Mouse (Mus musculus) left cerebral cortex, postnatal 36 days (tissue): ENCODE data around the gene Ear6. TPM values are rescaled to one million over a fixed set of nuclear protein-coding genes. Genes with fewer than 3 reads are reported as not detected.

ENCODE experiments used
- DNase-seq, 2 experiments: peaks; one replicate each; pipeline ENCODE4 v3.0.0; 2021 to 2022; ENCODE audit warnings: low spot score in 2 of 2, mixed read lengths in 1 of 2
- intact Hi-C: fragments of 180-260 bp; cut with DNase I; formaldehyde crosslinking; loops from one replicate; pipeline ENCODE4 v1.15.1; 2025
- microRNA-seq: library from miRNA; unstranded; fragments of <30 nt; microRNA quantifications from one replicate; pipeline ENCODE4 v1.2.0, GENCODE M21; 2022
- total RNA-seq, 2 experiments: library from RNA; stranded (reverse); gene quantifications; 2 replicates each; pipeline ENCODE4 v1.2.3; 2021

The Ear6 gene
- total RNA-seq, 2 experiments from 2014 or later = not detected

- no peak for DNase-seq
- intact Hi-C loops = no loop called here
Observed at GRCm38 (mm10) chr14:51892191-51892939, 38.9 kb downstream of the Ear6 start, which contains the start of gene Slc39a2. Gene Slc39a2, plus strand, starts transcription at chr14:51892889.

GRCm38 (mm10) chr14:51893094-51893794, 39.7 kb downstream of the Ear6 start:
- intact Hi-C loops = no loop called here
- no peak for DNase-seq

- intact Hi-C loops = no loop called here
Observed at GRCm38 (mm10) chr14:51893809-51894208, 40.3 kb downstream of the Ear6 start.

DNA sequence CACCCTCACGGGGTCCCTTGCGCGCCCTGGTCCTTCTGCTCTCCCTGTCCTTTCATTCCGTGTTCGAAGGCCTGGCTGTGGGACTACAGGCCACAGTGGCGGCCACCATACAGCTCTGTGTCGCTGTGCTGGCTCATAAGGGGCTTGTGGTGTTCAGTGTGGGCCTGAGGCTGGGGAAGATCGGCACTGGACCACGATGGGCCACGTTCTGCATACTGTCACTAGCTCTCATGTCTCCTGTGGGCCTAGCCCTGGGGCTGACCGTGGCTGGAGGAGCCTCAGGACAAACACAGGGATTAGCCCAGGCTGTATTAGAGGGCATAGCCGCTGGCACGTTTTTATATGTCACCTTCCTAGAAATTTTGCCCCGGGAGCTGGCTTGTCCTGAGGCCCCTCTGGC, 41.6 kb downstream of the Ear6 start:
- no peak for DNase-seq
- intact Hi-C loops = no loop called here

More at GRCm38 (mm10) chr14:51893809-51894208, 40.3 kb downstream of the Ear6 start:
- DNase-seq = no peak

DNA sequence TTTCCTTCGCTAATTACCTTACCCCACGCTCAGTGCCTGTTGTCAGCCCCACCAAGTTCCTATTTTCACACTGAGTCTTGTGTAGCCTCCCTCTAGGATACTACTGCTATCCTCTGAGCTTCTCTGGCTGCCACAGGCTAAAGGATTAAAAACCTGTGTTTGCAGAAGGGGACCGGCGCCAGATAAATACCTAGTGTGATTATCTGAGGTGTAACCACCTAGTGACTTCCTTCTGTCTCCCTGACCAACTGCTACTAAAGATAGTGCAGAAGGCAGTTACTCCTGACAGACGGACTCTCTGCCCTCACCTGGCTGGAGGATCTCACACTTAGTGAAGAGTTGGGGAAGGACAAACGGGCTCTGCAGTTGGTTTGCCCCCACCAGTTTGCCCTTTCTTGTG, 42.5 kb downstream of the Ear6 start:
- DNase-seq = no peak
- intact Hi-C loops = no loop called here

DNA sequence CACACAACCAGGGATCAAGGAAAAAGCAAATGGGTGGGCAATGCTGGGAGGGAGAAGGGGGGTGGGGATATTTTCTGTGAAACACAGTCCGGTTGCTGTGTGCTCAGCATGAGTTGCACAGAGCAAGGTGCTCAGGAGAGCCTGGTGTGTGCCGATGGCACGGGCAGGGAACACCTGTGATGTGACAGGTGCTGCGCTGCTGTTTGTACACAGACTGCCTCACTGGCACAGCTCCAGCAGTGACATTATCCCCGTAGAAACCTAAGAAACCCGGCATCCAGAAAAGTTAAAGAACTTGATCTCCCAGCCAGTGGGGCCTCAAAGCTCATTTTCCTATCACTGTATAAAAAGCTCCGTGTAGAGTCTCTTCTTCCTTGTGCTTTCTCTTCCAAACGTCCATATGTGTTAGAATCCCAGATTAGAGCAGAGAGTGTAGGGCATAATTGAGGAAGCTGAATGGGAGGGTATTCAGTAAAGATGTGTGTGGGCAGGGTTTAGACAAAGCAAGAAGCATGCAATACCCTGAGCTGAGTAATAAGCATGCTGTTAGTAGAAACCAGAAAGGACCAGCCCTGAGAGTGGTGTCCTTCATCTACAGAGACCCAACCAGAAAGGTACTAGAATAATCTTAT, 43.2 kb downstream of the Ear6 start:
- DNase-seq = no peak
- intact Hi-C loops = no loop called here

DNA sequence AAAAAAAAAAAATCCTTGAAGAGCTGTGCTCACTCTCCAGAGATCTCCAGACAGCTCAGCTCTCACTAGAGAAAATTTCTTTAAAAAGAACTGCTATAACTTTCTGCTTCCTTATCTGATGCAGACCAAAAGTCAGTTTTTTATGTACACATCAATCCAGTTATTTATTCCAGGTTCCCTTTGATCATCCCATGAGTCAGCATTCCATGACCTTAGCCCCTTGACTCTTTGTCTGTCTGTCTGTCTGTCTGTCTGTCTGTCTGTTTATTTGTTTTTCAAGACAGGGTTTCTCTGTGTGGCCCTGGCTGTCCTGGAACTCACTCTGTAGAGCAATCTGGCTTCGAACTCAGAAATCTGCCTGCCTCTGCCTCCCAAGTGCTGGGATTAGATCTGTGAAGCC, 45.9 kb downstream of the Ear6 start:
- DNase-seq = no peak
- intact Hi-C loops = no loop called here

DNA sequence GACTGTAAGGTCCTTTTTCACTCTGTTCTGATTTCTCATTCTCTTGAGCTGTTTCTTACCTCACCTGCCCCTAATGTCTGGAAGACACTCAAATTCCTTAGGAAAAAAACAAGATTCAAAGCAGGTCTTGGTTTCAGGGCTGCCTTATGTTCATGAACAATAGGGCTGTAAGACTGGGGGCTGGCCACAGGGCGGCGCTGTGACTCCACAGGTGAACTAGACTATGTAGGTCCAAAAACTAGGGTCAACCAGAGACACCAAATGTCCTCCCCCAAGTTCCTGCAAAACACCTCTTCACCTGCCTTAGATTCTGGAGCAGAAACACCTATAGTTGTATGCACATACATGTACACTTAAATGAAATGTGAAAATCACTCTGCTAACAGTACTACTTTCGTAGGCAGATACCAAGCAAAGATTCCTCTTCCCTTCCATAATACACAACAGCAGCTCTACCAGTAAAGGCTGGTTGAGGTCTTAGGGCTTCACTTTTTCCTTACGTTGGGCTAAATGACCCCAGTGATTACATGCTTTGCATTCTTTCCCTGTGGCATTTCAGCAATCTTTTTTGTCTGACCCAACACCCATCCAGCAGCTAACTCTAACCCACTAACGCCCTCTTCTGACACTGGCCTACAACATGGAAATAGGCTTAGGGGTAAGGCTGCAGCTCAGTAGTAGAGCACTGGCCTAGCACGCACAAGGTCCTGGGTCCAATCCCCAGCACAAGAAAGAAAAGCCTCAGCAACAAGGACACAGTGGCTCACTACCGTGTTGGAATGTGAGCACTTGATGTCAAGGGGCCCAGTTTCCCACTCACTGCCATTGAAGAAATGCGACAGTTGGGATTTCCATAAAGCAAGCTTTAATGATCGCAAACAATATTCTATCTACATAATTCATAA, 49.6 kb downstream of the Ear6 start:
- intact Hi-C loops = loop anchor here (2.0 to 10.0 kb wide), 5 partner anchors 28 to 292 kb away; partner anchors contain the start of genes Arhgef40, Supt16 and Zfp219
- DNase-seq = peak; percentile 54 to 73

GRCm38 (mm10) chr14:51903782-51904181, 50.3 kb downstream of the Ear6 start:
- DNase-seq = no peak
- intact Hi-C loops = loop anchor here (2.0 to 10.0 kb wide), 5 partner anchors 27 to 291 kb away; partner anchors contain the start of genes Arhgef40, Supt16 and Zfp219

Small RNAs within 50 kb of the gene (microRNA-seq; reads per million reads assigned to microRNA genes)
- not detected for gene Gm27375

Other genes starting within 250 kb of the Ear6 start
- not detected for gene Gm17078, start 242.4 kb upstream of the Ear6 start, total RNA-seq
- gene Gm4181, start 218.0 kb upstream of the Ear6 start, total RNA-seq = not detected
- not detected for gene Gm17079, start 158.2 kb upstream of the Ear6 start, total RNA-seq
- not detected for gene Gm5800, start 136.5 kb upstream of the Ear6 start, total RNA-seq
- not detected for gene Ang4, start 80.1 kb upstream of the Ear6 start, total RNA-seq
- gene AY358078, start 53.7 kb upstream of the Ear6 start, total RNA-seq = not detected
- 10 to 100 TPM; 23.6 to 45.2 TPM for gene Mettl17, start 31.1 kb downstream of the Ear6 start, total RNA-seq
- 1 to 10 TPM; 2.6 to 8.1 TPM for gene Slc39a2, start 39.2 kb downstream of the Ear6 start, total RNA-seq
- 100 to 1,000 TPM; 753 to 795 TPM for gene Ndrg2, start 60.5 kb downstream of the Ear6 start, total RNA-seq
- not detected for gene Tppp2, start 64.7 kb downstream of the Ear6 start, total RNA-seq
- gene Rnase13, start 69.1 kb downstream of the Ear6 start, total RNA-seq = not detected
- 10 to 100 TPM; 24.9 to 31.6 TPM for gene Arhgef40, start 131.0 kb downstream of the Ear6 start, total RNA-seq
- gene Tmem253, start 162.0 kb downstream of the Ear6 start, total RNA-seq = under 1 TPM in 1 of 2 experiments, not detected in 1; 0.72 TPM
- 10 to 100 TPM; 30.1 to 39.7 TPM for gene Zfp219, start 167.0 kb downstream of the Ear6 start, total RNA-seq
- gene Olfr221, start 188.8 kb downstream of the Ear6 start, total RNA-seq = not detected